Mouse (Mus musculus) G1E-ER4 (cell line): ENCODE results near the gene Sacs. TPM values are rescaled to one million over a fixed set of nuclear protein-coding genes. Genes with fewer than 3 reads are reported as not detected.
A peak's percentile ranks its signal among the peaks of the same experiment; 100 is the strongest.

Experiments used
- GATA1 ChIP-seq: IDR thresholded peaks from one replicate; pipeline ENCODE4 v1.8.0; 2012; ENCODE audit warnings: low read length, inconsistent platforms
- polyA plus RNA-seq: library from polyadenylated mRNA; stranded (reverse); fragments of >175 nt; gene quantifications from 2 replicates; pipeline ENCODE4 v1.2.3, GENCODE M21; 2012

Sacs gene
- polyA plus RNA-seq, 1 experiment, result 1.2 TPM

DNA sequence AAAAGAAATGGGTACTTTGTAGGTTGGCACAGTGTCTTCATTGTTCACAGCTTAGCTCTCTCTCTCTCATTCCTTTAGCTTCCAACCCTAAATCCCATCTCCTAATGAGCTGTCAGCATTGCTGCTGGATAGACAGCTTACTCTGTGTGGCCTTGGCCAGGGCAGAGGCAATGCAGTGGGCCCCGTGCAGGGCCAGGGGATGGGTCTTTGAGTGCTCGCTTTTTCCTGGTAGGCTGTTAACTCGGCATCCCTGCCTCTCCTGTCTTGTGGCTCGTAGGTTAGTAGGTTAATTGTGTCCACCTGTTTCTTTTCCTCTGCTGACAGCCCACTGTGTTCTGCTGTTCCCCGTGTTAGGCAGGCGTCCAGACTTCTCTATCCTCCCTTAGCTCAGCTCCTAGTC lies 84.2 kb downstream of the Sacs start:
- TF ChIP-seq GATA1, result no peak

DNA sequence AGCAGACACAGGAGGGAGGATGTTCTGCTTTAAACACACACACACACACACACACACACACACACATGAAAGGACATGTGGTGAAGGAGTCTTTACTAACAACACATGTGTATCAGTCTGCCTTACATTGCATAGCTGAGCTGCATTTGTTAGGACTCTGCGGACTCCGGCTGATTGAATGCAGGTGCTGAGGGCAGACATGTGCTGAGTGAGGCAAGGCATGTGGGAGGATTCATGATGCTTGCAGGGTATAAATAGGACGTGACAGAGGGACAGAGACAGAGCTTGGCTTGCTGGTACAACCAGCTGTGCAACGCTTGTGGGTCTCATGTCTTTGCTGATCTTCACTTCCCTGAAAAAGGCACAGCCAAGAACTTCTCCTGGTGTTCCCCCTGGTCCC lies 85.5 kb downstream of the Sacs start:
- no peak for TF ChIP-seq GATA1

DNA sequence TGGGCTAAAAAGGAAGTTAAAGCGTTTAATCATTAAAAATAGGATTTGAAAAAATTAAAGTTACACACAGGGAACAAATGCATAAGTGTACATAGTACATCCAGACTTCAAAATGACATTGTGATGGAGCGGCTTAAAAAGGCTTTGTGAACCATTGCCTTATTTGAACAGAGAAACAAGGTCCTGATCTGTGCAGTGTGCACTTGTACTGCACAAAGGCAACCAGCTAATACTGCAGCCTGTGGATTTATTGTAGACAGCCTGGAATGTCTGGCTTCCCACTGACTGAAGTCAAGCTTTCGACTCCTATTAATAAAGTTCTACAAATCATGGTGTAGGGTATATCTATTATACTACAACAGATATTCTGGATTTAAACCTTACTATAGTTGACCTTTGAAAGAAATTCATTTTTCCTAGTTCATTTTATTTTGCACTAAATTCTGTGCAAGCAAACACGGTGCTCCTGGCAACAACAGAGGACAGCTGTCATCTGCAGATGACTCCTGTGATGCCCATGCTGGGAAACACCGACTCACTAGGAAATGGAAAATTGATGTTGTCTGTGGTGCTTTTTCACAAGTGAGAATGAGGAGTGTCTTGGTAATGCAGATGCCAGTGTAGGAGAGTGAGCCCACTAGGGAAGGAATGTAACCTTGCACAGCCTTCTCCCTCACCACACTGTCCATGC lies 86.3 kb downstream of the Sacs start:
- no peak for TF ChIP-seq GATA1

DNA sequence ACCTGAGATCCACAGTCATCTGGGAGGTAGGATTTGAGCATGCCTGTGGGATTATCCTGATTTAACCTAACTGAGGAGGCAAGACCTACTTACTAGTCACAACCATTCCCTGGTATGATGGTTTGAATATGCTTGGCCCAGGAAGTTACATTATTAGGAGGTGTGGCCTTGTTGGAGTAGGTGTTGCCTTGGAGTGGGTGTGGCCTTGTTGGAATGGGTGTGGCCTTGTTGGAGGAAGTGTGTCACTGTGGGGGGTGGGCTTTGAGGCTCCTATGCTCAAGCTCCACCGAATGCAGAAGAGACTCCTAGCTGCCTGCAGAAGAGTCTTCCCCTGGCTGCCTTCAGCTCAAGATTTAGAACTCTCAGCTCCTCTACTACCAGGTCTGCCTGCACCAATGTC lies 87.9 kb downstream of the Sacs start:
- TF ChIP-seq GATA1, result no peak

DNA sequence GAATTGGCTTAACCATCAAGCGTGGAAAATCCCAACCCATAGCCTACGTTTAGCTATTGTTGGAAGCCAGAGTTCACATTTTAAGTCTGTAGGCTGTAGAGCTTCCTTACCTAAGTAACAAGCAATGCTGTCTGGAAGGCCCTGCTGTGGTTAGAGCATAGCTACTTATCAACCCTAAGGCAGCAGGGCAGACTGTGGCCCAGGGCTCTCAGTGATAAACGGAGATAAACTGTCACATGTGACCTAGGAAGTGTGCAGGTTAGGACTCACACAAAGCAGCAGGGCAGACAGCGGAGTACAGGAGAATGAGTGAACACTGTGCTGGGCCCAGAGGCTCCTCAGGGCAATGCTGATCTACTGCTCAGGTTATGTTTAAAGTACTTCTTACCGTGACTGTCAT lies 91.5 kb downstream of the Sacs start:
- peak; percentile 77 for TF ChIP-seq GATA1

DNA sequence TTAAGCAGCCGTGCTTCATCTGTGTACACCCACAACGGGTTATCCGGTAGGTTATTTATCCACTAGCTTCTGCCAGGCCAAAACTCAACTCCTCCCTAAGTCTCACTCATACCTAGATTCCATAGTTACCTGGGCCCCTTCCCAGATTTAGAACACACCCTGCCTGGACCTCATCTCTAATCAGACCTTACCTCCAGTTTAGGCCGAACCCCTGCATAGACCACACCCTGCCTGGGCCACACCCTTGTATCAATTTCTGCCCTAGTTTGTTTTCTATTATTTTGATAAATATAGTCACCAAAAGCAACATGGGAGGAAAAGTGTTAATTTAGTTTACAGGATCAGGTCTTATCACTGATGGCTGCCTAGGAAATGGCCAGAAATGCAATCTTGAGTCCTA lies 91.9 kb downstream of the Sacs start:
- TF ChIP-seq GATA1, result no peak

DNA sequence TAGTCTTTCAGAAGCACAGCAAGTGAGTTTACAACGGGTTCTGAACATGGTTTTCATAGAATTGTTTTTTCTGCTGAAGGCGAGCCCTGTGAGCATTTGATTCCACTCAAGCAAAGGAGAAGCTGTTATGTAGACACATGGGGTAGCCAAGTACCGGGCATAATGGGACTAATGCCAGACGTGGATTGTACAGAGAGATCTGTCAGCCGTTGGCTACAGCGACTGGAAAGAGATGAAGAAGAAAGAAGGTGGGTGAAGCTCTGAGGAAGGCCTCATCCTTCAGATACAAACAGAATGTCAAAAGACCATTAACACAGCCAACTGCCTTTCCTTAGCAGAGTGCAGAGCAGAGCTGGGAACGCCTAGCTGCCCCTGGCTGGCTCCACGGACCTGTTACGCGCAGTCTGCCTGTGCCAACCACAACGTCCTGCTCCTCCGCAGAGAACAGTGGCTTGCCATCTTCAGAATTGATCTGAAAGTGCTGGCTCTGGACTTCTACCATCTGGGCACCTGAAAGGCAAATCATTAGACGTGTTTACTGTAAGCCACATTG lies 93.8 kb downstream of the Sacs start:
- TF ChIP-seq GATA1, result no peak

GRCm38 (mm10) chr14:61235846-61236474 lies 97.7 kb downstream of the Sacs start:
- no peak for TF ChIP-seq GATA1

DNA sequence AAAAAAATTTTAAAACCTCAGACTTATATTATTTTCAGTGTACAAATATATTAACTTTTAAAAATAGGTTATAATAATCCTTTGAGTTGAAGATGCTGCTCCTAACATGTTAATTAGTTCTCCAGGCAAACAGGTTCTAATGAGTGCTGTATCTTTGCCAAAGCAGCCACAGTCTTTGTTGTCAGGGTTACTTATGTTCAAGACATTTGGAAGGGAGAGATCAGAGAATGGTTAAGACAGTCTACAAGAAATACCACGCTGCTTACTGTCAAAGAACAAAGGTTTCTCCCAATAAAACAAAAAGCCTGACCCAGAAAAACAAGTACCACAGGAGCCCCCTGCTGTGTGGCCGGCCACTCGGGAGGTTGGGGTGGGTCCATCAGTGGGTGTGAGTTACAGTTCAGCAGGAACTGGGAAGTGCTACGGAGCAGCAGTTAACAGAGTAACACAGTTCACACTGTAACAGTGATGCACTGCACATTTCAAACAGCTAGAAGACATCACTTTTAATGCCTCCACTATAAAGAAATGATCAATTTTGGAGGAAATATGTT lies 98.9 kb downstream of the Sacs start:
- no peak for TF ChIP-seq GATA1

GRCm38 (mm10) chr14:61238751-61239150 lies 100.5 kb downstream of the Sacs start:
- TF ChIP-seq GATA1, result no peak

GRCm38 (mm10) chr14:61242611-61243010 lies 104.4 kb downstream of the Sacs start:
- TF ChIP-seq GATA1, result no peak

DNA sequence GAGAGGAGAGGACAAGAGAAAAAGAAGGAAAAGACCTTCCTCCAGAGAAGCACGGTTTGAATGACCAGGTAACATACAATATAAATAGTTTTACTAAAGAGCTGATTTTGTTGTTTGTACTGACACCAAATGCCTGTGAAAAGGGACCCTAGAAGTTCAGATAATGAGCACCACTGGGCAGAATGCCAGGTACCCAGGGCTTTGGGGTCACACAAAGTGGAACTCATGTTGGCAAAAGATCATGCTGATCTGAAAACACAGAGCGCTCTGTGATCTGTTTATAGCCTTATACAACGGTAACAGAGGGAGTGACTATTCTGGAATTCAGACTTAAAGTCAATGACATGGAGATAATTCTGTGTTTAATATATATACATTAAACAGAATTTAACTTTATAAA lies 108.2 kb downstream of the Sacs start:
- no peak for TF ChIP-seq GATA1

DNA sequence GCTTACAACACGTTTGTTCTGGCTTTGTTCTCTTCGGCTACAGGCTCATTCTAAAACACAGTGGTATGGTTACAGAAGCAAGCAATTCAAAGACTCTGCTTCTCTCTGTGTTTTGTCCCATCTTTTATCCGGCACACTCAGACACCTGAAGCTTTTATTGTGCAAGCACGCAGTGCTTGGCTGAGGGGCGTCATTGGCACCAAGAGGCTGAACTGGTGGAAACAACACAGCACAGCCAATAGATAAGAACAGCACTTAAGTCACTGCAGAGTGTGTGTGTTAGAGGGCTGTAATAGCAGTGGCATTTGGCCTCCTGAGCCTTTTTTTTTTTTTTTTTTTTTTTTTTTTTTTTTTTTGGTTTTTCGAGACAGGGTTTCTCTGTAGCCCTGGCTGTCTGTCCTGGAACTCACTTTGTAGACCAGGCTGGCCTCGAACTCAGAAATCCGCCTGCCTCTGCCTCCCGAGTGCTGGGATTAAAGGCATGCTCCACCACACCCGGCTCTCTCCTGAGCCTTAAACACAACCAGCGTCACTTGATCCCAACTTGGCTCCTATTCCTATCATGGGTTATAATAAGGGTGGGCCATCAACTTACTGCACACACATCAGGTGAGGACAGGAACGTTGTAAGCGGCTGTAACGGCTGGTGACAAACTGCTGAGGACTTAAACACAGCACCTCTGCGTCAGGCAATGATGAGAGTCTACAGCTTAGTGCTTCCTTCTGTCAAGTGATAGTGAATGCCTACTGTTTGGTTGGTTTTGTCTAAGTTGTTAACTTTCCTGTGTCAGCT lies 114.5 kb downstream of the Sacs start:
- no peak for TF ChIP-seq GATA1

DNA sequence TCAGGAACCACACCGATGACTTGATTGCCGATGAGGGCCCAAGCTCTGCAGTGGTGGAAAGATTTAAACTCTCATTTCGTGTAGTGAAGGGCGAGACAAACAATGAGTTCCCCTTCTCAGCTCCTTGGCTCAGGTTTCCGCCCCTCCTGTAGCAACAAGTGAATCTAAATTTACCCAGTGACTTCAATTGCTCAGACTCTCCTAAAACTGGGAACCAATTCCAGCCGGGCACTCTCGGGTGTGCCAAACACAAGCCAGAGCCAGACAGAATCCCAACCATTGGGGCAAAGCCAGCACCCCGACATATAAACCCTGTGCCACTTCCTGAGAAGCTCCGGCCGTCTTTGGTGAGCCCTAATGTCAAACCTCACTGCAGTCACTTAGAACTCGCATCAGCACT lies 120.1 kb downstream of the Sacs start, which contains the start of gene Sgcg:
Gene Sgcg, minus strand, starts transcription at position 139 of the 400 bp plus-strand sequence.
- TF ChIP-seq GATA1, result no peak

DNA sequence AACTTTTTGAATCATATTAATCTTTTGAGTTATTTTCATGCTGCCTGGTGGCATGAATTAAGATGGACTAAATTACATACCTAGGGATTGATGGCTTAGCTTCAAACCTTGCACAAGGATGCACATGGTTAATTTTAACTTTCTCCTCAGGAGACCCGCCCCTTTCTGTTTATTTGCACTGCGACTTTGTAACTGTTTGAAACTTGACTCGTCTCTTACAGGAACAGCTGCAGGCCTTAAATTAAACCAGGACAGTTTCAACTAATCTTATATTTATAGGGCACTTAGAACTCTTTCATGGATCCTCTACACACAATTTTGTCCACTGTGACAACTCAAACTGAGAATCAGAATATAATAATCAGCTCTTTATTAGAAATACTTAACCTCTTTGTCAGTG lies 120.8 kb downstream of the Sacs start:
- no peak for TF ChIP-seq GATA1
